Mouse (Mus musculus) heart, adult 18-20 months (tissue): ENCODE data around the gene Foxe3. TPM values are rescaled to one million over a fixed set of nuclear protein-coding genes. Genes with fewer than 3 reads are reported as not detected.
"Not testable (repeated sequence)": the region's sequence is repeated elsewhere in the genome, so short reads cannot be mapped to it uniquely, and the experiment has no call there.

Experiments used
- DNase-seq, 2 experiments: peaks; one replicate each; pipeline ENCODE4 v3.0.0; 2021 to 2022; ENCODE audit warnings: mixed read lengths in 1 of 2
- long read RNA-seq, 2 experiments: library from polyadenylated mRNA; stranded (forward); transcript quantifications; one replicate each; pipeline ENCODE4 v2.0.0; 2021
- total RNA-seq, 2 experiments: library from RNA; stranded (reverse); gene quantifications; 2 replicates each; pipeline ENCODE4 v1.2.3; 2021

Foxe3 gene
- total RNA-seq, result not detected
- long read RNA-seq, experiment 1, result 0 reads
- long read RNA-seq, experiment 2, result 0 reads

DNA sequence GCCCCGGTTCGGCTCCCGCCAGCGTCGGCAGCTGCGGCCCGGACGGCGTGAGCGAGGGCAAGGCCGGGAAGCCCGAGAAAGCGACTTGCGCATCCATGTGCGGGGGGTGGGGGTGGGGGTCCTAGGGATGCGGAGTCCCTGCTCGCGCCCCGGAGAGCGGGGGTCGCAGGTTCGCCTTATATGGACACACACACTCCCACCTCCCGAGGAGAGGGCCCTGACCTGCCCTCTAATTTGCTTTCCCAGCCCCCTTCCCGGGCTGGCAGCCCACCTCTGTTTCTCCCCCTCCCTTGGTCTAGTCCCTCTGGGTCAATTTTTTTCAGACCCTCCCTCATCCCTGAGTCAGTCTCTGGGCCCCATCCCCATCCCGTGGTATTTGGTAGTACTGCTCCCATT, at the start of gene Foxe3:
Gene Foxe3, minus strand, starts transcription at position 97 of the 396 bp plus-strand sequence.
- DNase-seq, result no peak

DNA sequence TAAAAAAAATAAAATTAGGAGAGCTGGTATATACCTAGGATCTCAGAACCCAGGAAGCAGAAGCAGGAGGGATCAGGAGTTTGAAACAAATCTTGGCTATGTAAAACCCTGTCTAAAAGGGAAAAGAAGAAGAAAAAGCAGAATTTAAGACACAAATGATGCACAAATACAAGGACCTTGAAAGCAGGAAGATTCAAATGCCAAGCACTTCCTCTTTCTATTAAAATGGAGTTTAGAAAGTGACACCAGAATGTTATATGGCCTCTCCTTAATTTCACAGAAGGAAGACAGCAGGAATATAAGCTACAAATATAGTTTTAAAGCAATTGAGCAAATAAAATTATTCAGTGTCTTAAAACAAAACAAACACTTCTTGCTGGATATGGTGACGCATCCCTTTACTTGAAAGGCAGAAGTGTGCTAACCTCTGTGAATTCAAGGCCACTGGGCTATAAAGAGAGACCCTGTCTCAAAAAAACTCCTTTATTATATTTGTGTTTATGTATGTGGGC, 47.5 kb upstream of the Foxe3 start:
- DNase-seq, result no peak

DNA sequence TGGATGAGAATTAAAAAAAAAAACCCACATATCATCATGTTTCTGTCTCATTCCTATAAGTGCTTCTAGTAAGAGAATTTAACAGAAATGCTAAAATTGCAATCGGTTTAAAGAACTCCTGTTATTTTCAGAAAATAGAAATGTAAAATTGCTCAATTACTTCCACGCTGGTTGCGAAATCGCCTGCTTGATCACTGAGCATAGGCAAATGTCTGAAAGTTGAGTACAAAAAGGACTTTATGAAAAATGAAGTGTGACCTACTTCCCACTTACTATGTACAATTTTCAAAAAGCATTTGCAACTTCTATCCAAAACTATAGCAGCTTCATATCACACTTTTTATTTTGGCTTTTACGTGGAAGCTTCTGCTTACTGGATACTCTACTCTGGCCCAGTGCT, 44.9 kb upstream of the Foxe3 start:
- peak; percentile 6 to 34 for DNase-seq

DNA sequence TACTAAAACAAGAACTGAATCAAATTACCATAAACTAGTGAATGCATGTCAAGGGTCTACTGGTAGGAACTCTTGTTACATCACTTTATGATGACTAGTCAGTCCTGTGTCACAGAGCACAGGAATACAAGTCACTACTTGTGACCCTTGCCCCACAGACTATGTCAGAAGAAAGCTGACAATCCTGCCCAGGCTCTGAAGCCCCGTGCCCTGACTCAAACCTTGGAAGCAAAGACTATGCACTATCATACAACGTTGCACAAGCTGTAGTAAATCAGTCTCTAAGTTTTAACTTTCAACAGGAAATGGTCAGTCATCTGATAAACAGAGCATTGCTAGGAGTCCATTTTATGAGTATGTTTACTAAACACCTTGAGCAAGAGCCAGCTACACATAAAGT, 35.1 kb upstream of the Foxe3 start:
- DNase-seq, result not testable (repeated sequence)

DNA sequence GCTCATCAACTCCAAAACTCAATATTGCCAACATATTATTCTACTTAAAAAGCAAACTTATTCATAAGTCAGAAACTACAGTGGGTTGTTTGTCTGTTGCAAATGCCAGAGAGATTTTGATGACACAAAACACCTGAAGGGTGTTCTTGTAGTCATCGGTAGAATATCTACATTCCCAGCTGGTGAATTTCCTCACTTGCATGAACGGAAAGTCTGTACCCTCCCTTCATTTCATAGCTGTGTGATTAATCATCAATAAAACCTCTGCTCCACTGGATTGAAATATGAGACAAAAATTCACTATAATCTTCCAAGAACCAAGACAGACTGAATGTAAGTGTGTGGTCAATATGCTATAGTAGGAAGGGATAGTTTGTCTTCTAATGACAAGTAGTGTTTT, 33.7 kb upstream of the Foxe3 start:
- no peak for DNase-seq

DNA sequence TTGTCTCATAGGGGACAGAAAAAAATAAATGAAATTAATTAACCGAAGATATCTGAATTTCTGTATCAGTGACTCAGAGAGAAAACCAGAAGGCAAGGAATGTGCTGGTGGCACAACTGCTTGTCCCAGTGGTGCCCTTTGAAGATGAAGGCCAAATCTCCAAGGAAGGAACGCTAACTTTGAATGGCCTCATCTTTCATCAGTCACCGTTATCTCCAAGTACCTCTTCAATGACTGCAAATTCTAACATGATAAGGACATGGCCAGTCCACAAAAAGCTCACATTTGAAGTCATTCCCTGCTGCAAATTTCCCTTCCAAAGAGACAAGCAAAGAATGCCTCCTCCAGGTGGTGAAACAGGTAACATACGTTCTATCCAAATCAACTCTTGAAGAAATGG, 33.0 kb upstream of the Foxe3 start:
- DNase-seq, result no peak

DNA sequence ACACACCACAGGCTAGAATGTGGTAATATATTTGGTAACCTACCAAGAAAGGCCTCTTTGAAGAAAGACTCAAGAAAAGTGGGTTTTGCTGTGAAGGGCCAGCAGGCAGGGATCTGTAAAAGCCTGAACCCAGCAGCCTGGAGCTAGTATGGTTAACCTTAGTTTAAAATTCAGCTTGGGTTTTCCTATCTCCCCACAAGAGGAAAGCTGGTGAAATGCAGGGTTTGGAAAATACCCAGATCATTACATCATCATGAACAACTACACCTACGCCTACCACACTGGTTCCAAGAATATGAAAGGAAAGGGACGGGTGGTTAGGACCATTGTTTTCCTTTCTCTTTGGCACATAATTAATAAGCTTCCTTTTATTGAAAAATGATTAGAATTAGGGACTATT, 32.4 kb upstream of the Foxe3 start:
- peak in 1 of 2 experiments; percentile 11 for DNase-seq

DNA sequence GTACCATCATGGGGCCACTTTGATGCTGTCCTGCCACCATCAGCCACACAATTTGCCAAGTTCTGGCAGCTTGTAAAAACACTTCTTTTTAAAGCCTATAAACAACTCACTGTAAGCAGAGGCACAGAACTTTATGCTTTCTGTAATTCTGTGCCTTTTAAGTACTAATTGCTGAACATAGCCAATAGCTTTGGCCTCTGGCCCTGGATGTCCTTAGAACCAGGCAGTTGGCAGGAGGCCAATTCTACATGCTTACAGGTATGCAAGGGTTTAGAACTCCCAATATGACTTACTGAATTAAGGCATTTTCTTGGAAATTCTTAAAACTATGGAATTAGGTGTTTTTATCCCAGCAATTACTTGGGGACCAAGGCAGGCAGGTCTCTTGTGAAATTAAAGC, 31.6 kb upstream of the Foxe3 start:
- peak in 1 of 2 experiments; percentile 8 for DNase-seq

DNA sequence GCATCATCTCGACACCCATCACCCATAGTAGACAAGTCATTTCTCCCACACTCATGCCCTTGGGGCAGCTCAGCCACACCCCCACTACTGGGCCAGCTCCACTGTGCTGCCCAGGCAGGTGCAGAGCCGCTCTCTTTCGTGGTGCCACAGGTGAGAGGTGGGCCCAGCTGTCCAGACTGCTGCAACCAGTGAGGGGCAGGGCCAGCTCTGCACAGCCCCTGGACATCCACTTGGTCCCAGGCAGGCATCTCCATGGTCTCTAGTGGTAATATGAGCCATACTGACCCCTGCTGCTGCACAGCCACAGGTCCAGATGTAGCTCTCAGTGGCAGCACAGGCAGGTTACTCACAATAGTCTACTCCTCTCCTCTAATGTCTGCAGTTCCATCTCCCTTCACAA, 27.4 kb upstream of the Foxe3 start:
- DNase-seq, result no peak

DNA sequence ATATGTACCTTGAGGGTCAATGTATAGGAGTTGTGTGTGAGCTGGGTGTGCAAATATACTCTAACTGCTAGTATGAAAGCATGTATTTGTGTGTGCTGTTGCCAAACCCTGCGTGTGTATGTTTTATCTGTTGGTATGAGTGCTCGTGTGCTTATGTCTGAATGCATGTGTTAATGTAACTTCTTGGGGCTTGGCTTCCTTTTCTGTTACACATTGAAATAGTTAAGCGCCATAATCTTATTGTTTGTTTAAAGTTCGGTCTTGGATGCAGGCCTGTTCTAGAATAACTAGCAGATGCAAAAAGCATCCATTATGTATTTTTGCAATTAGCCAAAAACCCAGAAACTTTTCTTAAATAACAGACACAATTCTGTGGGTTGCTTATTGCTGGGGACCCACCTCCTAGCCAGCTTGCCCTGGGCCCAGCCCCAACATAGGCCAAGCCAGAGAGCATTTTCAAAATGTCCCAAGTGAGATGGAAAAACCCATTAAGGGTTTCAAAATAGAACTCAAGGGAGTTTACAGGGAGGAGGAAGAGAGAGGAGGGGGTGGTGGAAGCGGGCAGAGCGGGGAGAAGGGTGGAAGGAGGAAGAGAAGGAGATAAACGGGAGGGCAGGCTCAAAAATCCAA, 22.2 kb upstream of the Foxe3 start:
- DNase-seq, result no peak

DNA sequence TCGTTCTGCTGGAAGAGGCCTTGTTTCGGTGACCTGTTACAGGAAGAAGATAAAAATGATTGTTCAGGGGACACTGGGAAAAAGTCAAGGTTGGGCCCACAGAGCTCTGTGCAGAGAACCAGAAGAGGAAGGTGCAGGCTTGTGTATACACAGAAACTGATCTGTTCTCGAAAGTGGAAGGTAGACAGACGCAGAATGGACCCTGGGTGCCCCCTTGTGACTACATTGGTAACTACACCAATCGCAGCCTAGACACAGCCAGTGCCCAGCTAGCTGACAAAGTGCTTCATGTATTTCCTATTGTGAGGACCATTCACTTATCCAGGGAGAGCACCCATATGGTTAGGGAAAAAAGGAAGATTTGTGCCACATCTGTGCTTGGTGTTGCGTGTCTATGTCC, 21.6 kb upstream of the Foxe3 start:
- DNase-seq, result peak; percentile 74 to 91

DNA sequence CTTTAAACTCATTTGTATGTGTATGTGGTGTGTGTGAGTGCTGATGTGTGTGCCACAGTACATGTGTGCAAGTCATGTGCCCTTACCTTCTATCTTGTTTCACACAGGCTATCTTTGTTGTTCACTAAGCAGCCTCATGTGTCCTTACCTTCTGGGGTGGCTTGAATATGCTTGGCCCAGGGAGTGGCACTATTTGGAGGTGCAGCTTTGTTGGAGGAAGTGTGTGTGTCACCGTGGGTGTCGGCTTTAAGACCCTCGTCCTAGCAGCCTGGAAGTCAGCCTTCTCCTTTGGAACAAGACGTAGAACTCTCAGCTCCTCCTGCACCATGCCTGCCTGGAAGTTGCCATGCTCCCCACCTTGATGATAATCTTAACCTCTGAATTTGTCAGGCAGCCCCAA, 20.6 kb upstream of the Foxe3 start:
- DNase-seq, result no peak

DNA sequence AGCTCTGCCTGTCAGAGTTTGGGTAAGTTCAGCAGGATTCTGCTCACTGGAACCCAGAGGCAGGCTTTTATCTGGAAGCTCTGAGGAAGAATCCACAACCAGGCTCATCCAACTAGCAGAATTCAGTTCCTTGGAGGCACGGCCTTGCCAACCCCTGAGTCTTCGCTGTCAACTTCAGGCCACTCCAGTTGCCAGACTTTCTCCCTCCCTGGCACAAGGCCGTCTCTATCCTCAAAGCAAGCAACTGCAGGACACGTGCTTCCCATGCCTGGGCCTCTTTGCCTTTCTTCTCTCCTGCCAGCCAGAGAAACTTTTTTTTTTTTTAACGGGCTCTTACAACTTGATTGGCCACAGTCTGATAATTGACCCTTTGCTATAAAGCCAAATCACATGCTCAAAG, 19.2 kb upstream of the Foxe3 start:
- DNase-seq, result no peak

DNA sequence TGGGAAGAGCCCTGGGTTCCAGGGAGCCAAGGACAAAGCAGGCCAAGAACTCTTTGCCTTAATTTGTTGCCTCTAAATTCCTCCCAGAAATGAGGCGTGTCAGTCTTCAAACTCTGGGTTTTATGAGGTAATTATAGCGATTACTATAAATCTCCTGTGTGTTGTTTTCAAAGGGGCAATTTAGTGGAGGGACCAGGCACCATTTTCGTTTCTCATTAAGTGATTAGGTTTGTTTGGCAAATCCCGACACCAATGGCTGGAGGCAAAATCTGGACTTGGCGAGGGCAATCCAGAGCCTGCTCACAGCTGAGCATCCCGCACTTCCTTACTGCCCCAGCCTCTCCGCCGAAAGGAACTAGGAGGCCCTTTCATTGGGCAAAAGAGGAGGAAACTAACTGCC, 16.8 kb upstream of the Foxe3 start:
- DNase-seq, result no peak

DNA sequence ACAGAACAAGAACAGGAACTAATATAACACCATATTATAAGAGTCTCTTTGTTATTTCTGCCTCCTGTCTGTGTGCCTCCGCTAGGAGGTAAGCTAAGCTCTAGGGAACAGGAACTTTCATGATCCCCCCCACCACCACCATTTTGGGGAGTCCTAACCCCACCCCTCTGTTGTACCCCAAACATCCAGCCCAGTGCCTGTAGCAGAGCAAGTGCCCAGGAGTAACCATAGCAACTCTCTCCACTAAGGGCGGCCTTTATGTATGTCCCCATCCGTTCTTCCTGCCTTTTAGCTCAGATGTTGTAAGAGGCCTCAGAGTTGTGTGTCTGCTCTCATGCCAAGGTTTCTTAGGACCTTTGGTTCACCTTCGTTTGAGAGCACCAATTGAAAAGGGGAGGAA, 16.3 kb upstream of the Foxe3 start:
- no peak for DNase-seq

DNA sequence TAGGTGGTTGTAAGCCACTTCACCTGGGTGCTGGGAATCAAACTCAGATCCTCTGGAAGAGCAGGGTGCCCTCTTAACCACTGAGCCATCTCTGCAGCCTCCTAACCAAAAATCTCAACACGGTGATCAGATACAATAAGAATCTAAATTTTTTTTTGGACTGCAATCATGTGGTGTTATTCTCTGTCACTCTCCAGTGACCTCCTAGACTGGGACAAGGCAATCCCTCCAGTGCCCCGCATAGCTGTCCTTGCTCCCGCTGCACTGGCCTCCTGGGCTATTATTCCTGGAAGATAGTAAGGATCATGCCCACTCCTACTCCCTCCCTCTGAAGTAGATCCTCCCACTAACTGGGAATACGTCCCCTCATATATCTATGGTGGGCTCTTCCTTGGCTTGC, 15.5 kb upstream of the Foxe3 start:
- DNase-seq, result no peak

DNA sequence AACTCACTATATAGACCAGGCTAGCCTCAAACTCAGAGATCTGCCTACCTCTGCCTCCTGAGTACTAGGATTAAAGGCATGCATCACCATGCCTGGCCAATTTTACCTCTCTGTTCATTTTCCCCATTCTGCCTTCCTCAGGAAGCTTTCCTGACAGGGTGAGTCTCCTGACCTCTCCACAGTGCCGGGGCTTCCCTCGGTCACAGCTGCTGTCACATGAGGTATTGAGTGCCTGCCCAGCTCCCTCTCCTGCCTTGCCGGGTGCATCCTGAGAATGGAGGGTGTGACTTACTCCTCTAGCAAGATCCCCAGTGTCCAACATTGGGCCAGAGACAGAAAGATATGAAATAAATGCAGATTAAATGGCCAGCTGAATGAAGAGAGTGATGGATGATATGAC, 12.4 kb upstream of the Foxe3 start:
- DNase-seq, result peak; percentile 14 to 31

DNA sequence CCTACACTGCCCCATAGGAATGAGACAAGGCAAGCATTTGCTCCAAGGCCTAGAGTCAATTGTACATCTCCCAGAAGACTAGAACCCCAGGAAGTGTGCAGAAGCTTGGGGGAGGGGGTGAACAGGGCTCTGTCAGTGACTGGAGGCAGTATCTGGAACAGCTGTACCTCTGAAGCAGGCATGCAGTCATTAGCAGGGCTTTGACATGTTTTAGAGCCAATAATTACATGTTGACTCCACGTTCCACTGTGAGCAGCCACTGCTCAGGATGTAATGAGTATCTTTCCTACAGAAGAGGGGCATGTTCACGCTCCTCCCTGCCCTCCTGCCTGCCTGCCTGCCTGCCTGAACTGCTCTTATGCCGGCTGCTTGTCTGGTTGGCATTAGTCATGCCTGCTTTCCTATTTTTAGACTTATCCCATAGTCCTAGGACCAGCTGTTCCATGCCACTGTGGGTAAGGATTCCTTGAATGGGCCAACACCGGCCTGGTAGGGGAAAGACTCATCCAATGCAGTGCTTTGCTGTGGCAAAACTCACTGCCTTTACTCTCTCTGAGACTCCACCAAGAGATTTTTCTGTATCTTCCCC, 11.7 kb upstream of the Foxe3 start:
- peak; percentile 47 to 73 for DNase-seq

DNA sequence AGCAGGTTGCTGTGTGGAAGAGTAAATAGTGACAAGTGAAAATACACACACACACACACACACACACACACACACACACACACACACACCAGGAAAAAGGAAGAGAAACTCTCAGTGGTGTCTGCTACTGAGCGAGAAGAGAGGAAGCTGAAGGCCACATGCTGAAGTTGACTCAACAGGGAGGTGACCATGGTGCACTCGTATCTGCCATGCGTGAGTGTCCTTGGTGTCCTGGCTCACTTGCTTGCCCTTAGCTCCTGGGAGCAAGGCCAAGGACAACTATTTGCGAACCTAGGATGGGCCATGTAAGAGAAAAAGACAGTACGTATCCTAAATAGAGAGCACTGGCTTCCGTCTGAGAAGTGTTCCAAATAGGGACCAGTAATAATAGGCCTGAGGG, 8.4 kb upstream of the Foxe3 start:
- peak in 1 of 2 experiments; percentile 67 for DNase-seq

DNA sequence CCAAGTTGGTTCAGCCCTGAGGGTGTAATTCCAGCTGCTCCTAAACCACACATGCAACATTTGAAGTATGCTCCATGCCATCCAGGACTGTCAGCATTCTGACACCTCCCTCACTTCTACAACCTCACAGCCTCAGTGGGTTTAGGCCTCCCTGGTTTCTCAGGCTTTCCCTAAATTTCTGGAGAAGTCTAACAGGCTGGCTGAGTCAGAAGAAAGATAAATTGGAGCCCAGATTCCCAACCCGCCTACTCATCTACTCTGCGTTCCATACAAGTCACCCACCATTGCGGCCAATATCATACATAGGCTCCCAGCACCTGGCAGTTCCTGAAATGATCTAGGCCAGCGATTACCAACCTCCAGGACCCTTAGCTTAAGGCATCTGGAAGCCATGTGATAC, 6.9 kb upstream of the Foxe3 start:
- no peak for DNase-seq

DNA sequence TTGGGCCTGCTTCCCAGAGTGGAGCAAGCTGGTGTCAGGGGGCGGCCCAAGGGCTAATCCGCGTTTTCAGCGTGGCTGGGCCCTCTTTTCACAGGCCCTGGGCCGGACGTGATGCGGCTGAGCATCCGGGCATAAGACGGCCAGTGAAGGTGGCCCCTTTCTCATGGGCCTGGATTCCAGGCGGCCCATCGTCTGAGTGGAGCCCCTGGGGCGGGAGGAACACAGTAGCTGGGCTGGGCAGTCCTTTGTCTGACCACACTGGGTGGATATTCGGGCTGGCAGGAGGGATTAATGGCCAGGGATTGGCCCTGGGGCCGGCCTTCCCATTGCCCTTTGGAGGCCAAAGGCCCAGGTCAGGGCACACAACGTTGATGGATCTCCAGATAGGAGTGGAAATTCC, 3.3 kb upstream of the Foxe3 start:
- no peak for DNase-seq

DNA sequence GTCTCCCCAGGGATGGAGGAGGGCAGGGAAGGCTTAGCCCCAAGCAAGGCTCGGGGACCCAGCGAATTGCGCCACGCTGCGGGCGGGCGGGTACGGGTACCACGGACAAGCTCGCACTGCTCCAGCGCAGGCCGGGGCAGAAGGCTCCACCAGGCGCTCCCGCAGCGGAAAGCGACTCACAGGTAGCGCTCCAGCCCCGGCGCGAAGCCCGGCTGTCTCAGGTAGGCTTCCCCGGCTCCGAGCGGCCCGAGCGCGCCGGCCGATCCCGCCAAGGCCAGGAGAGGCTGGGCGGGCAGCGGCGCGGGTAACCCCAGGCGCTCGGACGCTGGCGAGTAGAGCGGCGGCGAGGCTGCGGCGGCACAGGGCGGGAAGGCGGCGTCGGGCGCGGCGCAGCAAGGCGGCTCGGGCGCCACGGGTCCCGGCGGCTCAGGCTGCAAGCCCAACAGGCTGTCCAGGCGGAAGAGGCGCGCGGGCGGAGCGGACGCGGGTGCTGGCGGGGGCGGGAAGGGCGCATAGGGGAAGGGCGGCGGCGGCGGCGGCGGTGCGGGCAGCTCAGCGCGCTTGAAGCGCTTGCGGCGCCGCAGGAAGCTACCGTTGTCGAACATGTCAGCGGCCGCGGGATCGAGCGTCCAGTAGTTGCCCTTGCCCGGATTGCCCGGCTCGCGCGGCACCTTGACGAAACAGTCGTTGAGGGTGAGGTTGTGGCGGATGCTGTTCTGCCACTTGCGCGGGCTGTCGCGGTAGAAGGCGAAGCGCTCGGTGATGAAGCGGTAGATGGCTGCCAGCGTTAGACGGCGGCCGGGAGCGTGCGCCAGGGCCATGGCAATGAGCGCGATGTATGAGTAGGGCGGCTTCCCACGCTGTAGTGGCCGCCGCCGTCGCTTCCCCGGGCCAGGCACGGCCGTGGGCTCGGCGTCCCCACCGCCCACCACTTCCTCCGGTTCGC, 569 bp downstream of the Foxe3 start:
- DNase-seq, result peak in 1 of 2 experiments; percentile 36

DNA sequence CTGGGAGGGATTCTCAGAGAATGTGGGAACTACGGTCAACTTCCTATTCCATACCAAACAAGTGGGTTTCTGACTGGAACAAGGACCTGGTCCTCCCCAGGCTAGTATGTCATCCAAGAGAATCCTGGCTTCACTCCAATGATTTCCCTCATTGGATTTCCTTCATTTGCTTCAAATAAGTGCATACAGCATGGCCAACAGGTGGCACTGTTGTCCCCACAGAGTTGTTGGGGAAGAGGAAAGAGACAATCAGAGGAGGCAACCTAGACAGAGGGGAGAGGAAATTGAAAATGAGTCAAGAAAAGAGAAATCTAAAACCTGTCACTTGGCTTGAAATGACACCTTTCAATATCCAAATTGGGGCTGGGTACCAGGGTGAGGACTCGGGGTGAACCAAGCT, 8.7 kb downstream of the Foxe3 start:
- DNase-seq, result peak; percentile 49 to 62
